Mouse (Mus musculus) heart, adult 10 weeks (tissue): ENCODE measurements around the gene Btnl10. TPM values are rescaled to one million over a fixed set of nuclear protein-coding genes. Genes with fewer than 3 reads are reported as not detected.

Experiments
- polyA plus RNA-seq: library from polyadenylated mRNA; stranded (reverse); fragments of 350-450 nt; fragmentation: Illumina TruSeq; extraction: RNeasy Lipid Tissue Mini Kit (QIAGEN cat#74804); gene quantifications from one replicate; pipeline ENCODE4 v1.2.3, GENCODE M21; 2014; ENCODE audit warnings: low read depth, low replicate concordance

Gene Btnl10
- not detected for polyA plus RNA-seq

DNA sequence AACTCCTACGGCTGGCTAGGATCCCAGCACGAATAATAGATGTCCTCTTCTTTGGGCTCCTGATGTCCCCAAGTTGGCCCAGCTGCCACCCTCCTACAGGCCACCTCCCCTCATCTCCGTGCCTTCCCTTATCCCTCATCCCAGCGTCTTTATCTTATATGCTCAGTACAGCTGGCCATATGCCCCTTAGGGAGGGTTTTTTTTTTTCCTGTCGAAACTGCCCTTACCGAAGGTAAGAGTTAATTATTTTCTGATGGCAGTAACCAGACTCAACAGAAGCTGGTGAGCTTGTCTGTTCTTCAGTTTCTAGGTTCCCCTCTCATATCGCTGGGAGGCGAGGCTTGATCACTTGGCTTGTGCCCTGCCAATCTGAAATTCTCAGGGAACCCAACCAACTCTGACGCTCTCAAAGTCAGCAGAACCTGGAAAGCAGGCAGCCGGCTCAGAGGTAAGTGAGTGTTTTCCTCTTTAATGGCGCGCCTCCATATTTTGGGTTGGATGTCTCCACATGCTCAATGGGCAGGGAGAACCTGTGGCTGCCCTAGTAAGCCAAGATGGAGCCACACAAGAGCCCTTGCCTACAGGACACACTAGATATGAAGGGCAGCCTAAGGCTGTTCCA is at the start of gene Btnl10:
Btnl10 (plus strand) TSS at position 164 of the 622 bp plus-strand sequence.

DNA sequence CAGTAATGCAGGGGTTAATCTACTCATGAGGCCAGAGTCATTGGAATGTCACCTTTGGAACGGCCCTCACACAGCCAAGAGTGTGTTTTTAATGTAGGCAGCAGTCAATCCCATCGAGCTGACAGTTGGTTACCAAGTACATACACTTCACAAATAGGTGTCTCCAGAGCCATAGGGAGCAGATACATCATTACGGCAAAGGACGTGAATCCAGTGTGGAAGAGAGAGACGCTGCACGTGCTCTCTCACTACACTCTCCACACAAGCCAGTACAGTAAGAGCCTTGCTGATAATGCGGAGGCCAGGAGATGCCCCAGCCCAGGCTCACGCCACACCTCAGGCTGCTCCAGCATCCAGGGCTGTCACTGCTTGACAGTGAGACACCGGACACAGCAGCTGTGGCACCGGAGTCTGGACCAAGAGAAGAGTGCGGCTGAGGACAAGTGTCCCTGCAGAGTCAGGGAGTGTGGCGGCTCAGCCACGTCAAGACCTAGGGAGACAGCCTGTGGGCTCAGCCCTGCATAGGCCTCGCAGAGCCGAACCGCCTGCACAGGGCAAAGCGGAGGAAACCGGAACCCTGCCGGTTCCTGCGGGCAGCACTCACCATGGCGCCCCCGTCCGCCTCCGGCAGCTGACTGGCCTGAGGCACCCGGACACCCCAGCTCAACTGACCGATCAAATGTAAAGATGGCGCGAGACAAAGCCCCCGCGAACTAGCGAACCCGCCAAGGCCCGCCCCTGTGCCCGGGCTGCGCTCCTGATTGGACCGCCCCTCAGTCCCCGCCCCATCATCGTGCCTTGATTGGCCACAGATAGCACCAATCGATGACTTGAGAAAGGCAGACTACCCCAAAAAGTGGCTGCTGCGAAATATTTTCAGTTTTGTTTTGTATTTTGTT is 13.9 kb upstream of the Btnl10 start, which contains the start of gene Zfp39:
Zfp39 (minus strand) TSS at position 715 of the 899 bp plus-strand sequence.

DNA sequence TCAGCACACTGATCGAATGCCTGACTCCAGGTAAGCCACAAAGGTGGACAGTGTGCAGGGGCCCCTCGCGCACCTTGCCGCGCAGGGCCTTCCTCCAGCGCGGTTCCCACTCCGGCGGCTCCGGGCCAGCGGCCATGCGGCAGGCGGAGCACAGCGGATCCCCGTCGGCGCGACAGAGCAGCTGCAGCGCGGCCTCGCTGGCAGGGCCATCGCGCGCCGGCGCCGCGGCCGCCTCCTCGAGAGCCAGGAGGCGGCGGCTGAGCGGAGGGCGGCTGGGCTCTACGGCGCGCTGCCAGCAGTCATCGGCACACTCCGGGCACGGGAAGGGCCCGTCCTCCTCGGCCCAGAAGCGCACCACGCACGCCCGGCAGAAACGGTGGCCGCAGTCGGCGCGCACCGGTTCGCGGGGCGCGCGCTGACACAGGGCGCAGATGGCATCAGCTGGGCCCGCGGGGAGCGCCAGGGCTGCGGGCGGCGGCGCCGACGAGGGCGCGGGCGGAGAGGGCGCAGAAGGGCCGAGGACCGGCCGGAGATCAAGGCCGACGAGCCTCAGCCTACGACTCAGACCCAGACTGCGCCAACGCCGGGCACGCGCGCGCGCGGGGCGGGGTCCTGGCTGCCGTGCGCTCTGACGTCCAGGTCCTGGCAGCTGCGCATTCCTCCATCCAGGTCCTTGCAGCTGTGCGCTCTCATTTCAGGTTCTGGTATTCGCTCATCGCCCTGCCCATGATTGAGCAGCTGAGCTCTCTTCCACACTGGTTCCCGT is 20.8 kb downstream of the Btnl10 start, which contains the start of gene Rnf187:
Rnf187 (minus strand) TSS at position 595 of the 766 bp plus-strand sequence.

DNA sequence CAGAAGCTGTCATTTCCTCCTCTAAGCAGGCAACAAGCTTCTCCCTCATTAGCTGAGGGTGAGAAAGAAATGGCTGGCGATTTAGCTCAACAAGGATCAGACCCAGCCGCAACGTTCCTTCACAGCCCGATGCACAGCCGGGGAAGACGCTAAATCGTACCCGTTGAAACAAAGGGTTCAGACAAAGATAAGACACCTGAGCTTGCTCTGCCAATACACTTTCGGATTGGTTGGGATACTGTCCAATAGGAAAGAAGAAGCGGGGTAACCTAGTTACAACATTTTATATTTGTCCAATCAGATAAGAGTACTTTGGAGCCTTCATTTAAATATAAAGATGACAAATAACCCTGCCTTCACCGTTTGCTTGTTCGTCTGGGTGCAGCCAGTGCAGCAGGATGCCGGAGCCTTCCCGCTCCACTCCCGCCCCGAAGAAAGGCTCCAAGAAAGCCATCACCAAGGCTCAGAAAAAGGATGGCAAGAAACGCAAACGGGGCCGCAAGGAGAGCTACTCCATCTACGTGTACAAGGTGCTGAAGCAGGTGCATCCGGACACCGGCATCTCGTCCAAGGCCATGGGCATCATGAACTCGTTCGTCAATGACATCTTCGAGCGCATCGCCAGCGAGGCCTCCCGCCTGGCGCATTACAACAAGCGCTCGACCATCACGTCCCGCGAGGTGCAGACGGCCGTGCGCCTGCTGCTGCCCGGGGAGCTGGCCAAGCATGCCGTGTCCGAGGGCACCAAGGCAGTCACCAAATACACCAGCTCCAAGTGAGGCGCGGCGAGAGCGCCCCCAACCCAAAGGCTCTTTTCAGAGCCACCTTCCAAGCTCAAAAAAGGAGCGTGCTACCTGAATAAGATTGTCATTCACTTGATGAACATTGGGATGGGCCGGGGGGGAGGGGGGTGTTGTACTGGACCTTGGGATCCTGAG is 31.1 kb downstream of the Btnl10 start, which contains the start of gene Hist3h2ba:
Hist3h2ba (plus strand) TSS at position 379 of the 938 bp plus-strand sequence.

DNA sequence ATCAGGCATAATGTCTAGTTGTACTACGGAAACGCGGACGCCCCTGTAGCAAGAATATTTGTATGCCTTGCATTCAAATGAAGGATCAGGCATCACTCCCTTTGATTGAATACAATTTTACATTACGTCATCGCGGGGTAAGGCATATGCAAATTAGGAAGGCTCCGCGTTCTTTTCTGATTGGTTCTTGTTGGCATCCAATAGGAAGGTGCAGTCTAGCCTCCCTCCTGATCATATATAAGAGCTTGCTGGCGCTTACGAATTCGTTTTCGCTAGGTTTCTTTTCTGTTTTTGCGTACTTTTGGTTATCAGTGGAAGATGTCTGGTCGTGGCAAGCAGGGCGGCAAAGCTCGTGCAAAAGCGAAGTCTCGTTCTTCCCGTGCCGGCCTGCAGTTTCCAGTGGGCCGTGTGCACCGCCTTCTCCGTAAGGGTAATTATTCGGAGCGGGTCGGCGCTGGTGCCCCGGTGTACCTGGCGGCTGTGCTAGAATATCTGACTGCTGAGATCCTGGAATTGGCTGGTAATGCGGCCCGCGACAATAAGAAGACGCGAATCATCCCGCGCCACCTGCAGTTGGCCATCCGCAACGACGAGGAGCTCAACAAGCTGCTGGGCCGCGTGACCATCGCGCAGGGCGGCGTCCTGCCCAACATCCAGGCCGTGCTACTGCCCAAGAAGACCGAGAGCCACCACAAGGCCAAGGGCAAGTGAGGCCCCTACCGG is 36.9 kb downstream of the Btnl10 start, which contains the start of the genes Hist3h2a and Trim17:
Hist3h2a (plus strand) TSS at position 266 of the 723 bp plus-strand sequence.
Trim17 (plus strand) TSS at position 266 of the 723 bp plus-strand sequence.

Other genes starting within 250 kb of the Btnl10 start
- gene Olfr320, start 236.8 kb upstream of the Btnl10 start, polyA plus RNA-seq = not detected
- not detected for gene Olfr319, start 218.7 kb upstream of the Btnl10 start, polyA plus RNA-seq
- gene Olfr318, start 193.9 kb upstream of the Btnl10 start, polyA plus RNA-seq = not detected
- not detected for gene Olfr317, start 178.7 kb upstream of the Btnl10 start, polyA plus RNA-seq
- gene Olfr316, start 165.2 kb upstream of the Btnl10 start, polyA plus RNA-seq = not detected
- not detected for gene Olfr315, start 144.7 kb upstream of the Btnl10 start, polyA plus RNA-seq
- not detected for gene Olfr314, start 135.0 kb upstream of the Btnl10 start, polyA plus RNA-seq
- not detected for gene Fam183b, start 115.9 kb upstream of the Btnl10 start, polyA plus RNA-seq
- gene Olfr313, start 102.9 kb upstream of the Btnl10 start, polyA plus RNA-seq = not detected
- not detected for gene Olfr312, start 88.7 kb upstream of the Btnl10 start, polyA plus RNA-seq
- gene Olfr311, start 78.7 kb upstream of the Btnl10 start, polyA plus RNA-seq = not detected
- gene Gm12258, start 70.8 kb upstream of the Btnl10 start, polyA plus RNA-seq = 2.0 TPM
- gene 2810021J22Rik, start 50.7 kb upstream of the Btnl10 start, polyA plus RNA-seq = 1.9 TPM
- gene Zfp39, start 13.7 kb upstream of the Btnl10 start, polyA plus RNA-seq = 2.0 TPM
- 123 TPM for gene Rnf187, start 21.0 kb downstream of the Btnl10 start, polyA plus RNA-seq
- 0.94 TPM for gene Hist3h2ba, start 31.0 kb downstream of the Btnl10 start, polyA plus RNA-seq
- gene Hist3h2a, start 36.8 kb downstream of the Btnl10 start, polyA plus RNA-seq = 13.8 TPM
- 0.24 TPM for gene Trim17, start 36.8 kb downstream of the Btnl10 start, polyA plus RNA-seq
- gene Trim11, start 60.2 kb downstream of the Btnl10 start, polyA plus RNA-seq = 21.1 TPM
- gene Obscn, start 218.5 kb downstream of the Btnl10 start, polyA plus RNA-seq = 444 TPM
- gene Iba57, start 245.8 kb downstream of the Btnl10 start, polyA plus RNA-seq = 14.1 TPM